Mouse (Mus musculus): ENCODE measurements at regions not wholly inside any gene's neighbourhood (a gene's known extent, or its start where the extent isn't known, plus 50 kb on each side); places are given as distances from the start of the nearest gene placed in this dataset.

DNA sequence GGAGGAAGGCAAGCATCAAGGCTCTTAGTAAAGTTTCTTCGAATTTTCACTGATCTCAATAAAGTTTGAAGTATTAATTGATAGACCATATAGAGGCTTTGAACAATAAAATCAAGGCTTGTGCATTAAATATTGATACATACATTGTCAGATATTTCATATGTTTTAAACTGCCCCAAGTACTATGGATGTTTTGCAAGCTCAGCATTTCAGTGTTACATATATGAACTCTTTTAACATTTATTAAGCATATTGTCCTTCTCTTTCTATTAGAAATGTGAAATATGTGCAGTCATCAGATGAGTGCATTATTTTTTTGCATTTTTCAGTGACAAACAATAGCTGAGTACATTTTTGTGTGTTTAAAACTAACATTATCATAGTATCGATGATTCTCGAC, 409.6 kb upstream of the Msl3l2 start:
- CTCF ChIA-PET = no interaction called here

DNA sequence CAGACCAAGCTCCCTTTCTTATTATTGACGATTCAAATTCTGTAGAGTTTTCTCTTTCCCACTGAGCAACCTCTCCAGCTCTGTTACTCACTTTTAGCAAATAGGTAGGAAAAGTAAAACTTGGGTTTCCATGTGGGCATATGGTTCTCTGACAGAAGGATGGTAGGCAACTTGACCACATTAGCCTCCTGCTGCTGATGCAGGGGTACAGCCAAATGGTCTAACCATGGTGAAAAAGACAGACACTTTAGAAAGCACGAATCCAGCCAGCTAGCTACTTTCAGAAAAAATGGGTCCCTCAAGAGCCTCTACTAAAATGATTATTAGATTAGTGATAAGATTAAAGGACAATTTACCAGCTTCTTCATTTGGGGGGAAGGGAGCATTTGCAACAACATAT, 393.3 kb upstream of the Msl3l2 start:
- CTCF ChIA-PET = interaction anchor here (0.7 kb wide), 1 partner anchor 928 kb away, joined by 3 read pairs; no protein-coding TSS in a partner anchor
